Mouse (Mus musculus): ENCODE measurements around the gene Iqgap1.
A peak's percentile ranks its signal among the peaks of the same experiment; 100 is the strongest.

Iqgap1 gene

GRCm38 (mm10) chr7:80803173-80803872 is 22.5 kb downstream of the Iqgap1 start:
- DNase-seq (ENCODE audit: low read depth in 2 of 2, low spot score in 2 of 2): peak; percentile 89

DNA sequence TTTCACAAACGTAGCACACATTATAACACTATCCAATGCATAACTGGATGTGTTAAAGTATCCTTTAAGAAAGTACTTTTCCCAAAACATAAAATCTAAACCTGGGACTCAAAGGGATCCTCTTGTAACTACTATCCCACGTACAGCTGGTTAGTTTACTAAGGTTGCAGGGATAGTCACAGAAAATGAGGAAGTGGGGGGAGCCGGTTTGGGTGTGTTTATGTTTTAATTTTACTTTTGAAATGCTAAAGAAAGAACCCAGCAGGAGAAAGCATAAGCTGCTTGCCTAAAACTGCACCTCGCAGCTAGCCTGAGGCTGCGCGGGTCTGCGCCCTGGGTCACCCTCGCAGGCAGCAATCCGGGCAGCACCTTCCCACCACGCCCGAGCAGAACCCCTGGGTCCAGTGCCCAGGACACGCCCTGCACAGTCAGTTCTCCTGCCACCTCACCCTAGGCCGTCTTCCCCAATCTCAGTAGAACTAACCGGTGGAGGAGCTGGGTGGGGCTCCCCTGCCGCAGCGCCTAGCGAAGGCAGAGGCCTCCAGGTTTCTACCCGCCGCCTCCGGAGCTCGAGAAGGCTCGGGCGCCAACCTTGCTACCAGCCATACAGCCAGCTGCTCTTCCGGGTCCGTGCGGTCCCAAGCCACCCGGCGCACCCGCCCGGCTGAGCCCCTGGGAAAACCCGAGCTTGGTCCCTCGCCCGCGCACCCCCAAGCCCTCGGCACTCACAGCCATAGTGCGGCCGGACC is 23.2 kb downstream of the Iqgap1 start:
- no peak for DNase-seq (ENCODE audit: low read depth in 2 of 2, low spot score in 2 of 2)

DNA sequence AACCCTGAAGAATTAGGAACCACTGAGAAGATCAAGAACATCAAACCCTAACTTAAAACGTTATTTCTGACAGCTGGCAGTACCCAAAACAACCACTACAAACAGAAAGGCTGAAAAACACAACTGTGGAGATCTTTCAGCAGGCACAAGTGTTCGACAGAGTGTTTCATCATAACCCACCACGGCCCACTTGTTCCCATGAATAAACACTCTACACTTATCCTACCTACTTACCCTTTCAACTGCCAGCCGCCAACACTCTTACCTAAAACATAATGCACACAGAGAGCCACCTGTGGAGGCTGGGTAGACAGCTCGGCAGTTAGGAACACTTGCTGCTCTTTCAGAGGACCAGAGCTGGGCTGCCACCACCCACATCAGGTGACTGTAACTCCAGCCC is 26.5 kb downstream of the Iqgap1 start:
- peak; percentile 10 to 43 for DNase-seq (ENCODE audit: low read depth in 2 of 2, low spot score in 2 of 2)

DNA sequence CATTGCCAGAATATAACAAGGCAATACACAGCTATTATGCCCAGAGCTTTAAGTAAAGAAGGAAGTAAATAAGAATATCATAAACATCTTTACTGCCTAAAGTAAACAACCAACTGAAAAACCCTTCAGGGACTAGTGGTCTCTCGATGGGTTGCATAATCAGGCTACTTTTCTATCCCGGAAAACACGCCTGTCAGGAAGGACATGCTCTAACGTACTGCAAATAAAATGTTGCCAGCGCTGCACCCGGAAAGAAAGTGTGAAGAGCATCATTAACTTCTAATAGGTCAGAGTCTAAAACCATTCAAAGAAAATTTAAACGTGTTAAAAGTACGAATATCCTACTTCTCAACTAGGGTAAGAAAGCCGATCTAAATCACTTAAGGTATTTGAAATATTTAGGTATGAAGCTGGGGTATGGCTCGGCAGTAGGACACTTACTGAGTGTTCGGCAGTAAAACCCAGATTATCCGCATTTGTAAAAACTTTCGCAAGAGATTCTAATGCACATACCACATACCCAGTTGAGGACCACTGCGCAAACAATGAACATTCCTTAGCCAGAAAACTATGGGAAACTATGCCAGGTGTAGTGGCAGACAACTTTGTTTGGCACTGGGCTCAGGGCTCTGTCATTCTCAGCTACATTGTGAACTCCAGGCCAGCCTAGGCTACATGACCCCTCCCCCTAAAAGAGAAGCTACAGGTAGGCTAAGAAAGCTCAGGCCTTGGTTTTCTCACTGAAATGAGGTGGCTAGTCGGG is 28.8 kb downstream of the Iqgap1 start:
- DNase-seq (ENCODE audit: low read depth in 2 of 2, low spot score in 2 of 2): no peak

DNA sequence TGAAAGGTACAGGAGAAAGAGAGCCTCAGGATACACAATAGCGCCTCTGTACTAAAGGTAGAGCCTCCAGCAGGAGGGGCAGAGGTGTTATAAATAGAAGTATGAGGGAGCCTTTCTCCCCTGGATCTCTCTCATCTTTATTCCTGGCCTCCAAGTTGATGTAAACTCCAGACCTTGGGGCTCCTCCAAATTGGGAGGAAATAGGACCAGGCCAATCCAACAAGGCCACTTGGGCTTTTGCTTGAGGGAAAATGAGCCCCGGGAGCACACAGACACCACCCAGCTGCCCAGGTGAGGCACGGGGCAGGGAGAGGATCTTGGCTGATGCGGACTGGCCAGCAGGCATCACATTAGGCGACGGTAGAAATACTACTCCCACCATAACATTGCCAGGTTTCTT is 29.5 kb downstream of the Iqgap1 start:
- no peak for DNase-seq (ENCODE audit: low read depth in 2 of 2, low spot score in 2 of 2)

DNA sequence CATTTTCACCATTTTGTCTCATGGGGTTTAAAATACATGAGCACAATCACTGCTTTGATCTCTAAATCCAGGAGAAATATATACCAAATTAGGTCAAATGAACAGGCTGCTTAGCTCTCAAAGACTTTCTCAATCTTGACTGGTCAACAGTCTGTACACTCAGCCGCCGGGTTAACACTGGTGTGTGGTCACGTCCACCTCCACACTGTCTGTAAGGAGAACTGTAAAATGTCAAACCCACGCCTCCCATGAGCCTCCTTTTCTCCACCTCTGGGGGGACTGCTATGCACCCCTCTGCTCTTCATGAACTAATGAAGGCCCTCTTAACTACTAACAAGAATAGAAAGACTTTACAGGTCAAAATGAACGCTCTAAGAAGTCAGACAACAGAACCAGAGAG is 36.2 kb downstream of the Iqgap1 start:
- DNase-seq (ENCODE audit: low read depth in 2 of 2, low spot score in 2 of 2): no peak

- DNase-seq (ENCODE audit: low read depth in 2 of 2, low spot score in 2 of 2): no peak
These were observed 36.7 kb downstream of the Iqgap1 start for GRCm38 (mm10) chr7:80789061-80789460.

DNA sequence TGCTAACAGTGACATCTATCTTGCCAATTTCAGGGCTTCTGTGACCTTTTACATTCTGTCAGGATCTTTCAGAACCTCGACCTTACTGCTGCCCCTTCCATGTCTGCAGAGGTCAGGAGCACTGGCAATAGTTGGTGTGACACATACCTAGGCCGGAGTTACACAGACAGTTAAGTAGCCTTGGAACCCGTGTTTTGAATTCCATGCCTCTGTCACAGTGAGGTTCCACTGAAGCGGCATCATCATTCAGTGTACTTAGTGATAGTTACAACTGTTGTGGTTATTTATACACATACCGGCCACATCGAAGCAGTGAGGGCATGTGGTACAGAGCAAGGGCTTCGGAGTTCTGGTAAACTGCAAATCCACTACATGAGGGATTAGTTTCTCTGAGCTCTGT is 37.8 kb downstream of the Iqgap1 start:
- no peak for DNase-seq (ENCODE audit: low read depth in 2 of 2, low spot score in 2 of 2)

GRCm38 (mm10) chr7:80786746-80787145 is 39.0 kb downstream of the Iqgap1 start:
- no peak for DNase-seq (ENCODE audit: low read depth in 2 of 2, low spot score in 2 of 2)

DNA sequence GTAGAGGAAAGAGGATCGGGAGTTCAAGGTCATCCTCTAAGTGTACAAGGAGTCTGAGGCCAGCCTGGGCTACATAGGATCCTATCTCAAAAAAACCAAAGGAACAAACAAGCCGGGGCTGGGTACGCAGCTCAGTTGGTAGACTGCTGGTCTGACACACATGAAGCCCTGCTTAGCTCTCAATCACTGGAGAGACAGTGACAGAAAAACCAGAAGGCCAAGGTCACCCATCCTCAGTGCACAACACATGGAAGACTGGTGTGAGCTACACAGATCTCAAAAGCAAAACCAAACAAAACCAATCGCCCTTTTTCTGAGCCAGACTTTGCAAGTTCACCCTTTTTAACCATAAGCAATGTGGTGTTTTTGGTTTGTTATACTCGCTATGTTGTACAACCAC is 41.9 kb downstream of the Iqgap1 start:
- no peak for DNase-seq (ENCODE audit: low read depth in 2 of 2, low spot score in 2 of 2)

GRCm38 (mm10) chr7:80782155-80783109 is 43.3 kb downstream of the Iqgap1 start:
- DNase-seq (ENCODE audit: low read depth in 2 of 2, low spot score in 2 of 2): peak; percentile 73 to 77

- DNase-seq (ENCODE audit: low read depth in 2 of 2, low spot score in 2 of 2): no peak
These were observed 44.2 kb downstream of the Iqgap1 start for GRCm38 (mm10) chr7:80781444-80782120.

DNA sequence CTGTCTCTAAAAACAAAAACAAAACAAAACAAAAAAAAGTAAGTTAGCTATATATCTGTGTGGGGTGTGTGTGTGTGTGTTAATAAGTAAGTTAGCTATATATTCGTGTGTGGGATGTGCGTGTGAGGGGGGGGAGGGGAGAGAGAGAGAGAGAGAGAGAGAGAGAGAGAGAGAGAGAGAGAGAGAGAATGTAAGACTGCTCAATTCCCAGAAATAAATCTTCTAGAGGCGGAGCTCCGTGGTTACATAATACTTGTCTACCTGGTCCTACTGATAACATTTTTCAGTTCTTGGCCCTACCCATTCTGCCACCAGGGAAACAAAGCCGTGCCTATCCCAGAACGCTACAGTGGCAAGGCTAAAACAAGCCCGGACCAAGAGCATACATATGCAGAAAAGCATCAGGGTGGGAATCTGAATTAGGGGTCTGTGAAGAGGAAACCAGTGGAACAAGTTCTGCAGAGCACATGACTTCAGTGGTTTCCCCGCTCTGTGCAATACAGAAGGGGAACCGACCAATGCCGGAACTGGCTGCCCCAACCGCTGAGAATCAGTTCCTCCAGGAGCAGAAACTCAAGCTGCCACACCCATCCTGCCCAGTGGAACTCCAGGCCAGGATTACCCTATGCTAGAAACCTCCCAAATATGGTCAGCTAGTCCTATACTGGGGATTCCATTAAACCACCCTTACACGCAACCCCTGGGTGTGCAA is 46.7 kb downstream of the Iqgap1 start:
- peak; percentile 56 to 60 for DNase-seq (ENCODE audit: low read depth in 2 of 2, low spot score in 2 of 2)

DNA sequence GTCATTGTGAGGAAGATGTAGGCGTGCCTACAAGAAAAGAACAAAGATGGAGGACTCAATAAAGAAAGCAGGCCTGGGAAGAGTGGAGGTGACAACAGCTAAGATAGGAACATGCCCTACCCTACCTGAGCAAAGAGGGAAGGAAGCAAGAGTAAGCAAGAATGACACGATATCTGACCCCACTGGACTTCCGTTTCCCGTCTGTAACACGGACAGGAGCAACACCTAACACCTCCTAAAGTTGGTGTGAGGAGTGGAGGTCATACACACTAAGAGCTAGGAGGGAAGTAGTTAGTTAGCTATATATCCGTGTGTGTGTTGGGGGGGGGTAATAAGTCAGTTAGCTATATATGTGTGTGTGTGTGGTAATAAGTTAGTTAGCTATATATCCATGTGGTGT is 47.4 kb downstream of the Iqgap1 start:
- no peak for DNase-seq (ENCODE audit: low read depth in 2 of 2, low spot score in 2 of 2)

GRCm38 (mm10) chr7:80777151-80777550 is 48.6 kb downstream of the Iqgap1 start:
- no peak for DNase-seq (ENCODE audit: low read depth in 2 of 2, low spot score in 2 of 2)

- no peak for DNase-seq (ENCODE audit: low read depth in 2 of 2, low spot score in 2 of 2)
These were observed 49.7 kb downstream of the Iqgap1 start for GRCm38 (mm10) chr7:80776090-80776489.

- DNase-seq (ENCODE audit: low read depth in 2 of 2, low spot score in 2 of 2): no peak
These were observed 50.3 kb downstream of the Iqgap1 start for GRCm38 (mm10) chr7:80775448-80775904.

- no peak for DNase-seq (ENCODE audit: low read depth in 2 of 2, low spot score in 2 of 2)
These were observed 50.9 kb downstream of the Iqgap1 start for GRCm38 (mm10) chr7:80774615-80775447.

Measured in CD8-positive naive resting alpha-beta T cell, adult 2 months (primary cell).